Mouse (Mus musculus): Measurements from ENCODE around the gene Smco3.
"Not testable (repeated sequence)": the region's sequence is repeated elsewhere in the genome, so short reads cannot be mapped to it uniquely, and the experiment has no call there.

- not testable (repeated sequence) for TF ChIP-seq CTCF (IDR thresholded peaks at IDR 0.05; ENCODE audit: low read depth, low read length); POLR2A (IDR thresholded peaks at IDR 0.05; ENCODE audit: borderline replicate concordance, low read depth, low read length)
Observed at GRCm38 (mm10) chr6:136797874-136798693, 37.2 kb downstream of the Smco3 start.

Data from bone marrow macrophage, adult 2 months (primary cell).